Mouse (Mus musculus) stomach, embryonic 15.5 days (tissue): ENCODE measurements around the gene Gapt. TPM values are rescaled to one million over a fixed set of nuclear protein-coding genes. Genes with fewer than 3 reads are reported as not detected.
"Not testable (repeated sequence)": the region's sequence is repeated elsewhere in the genome, so short reads cannot be mapped to it uniquely, and the experiment has no call there.

ENCODE experiments used
- ATAC-seq: fragments of 200-750 bp; cut with Nextera tagmentation; 2 replicates; pipeline ENCODE4 v1.8.0; 2017; ENCODE audit warnings: low read depth, moderate number of reproducible peaks, moderate TSS enrichment; ENCODE audit not compliant: insufficient read depth, low FRiP score
- H3K27ac ChIP-seq: fragments of 300-500 bp; sonication (generic); 2 replicates; pipeline ENCODE4 v1.5.1; 2015; ENCODE audit warnings: mild to moderate bottlenecking, inconsistent platforms
- H3K27me3 ChIP-seq: fragments of 300-500 bp; sonication (generic); replicated peaks from 2 replicates; pipeline ENCODE4 v1.6.1; 2015; ENCODE audit warnings: inconsistent platforms
- H3K36me3 ChIP-seq: fragments of 300-500 bp; sonication (generic); 2 replicates; pipeline ENCODE4 v1.6.1; 2015; ENCODE audit warnings: inconsistent platforms
- H3K4me1 ChIP-seq: fragments of 300-500 bp; sonication (generic); 2 replicates; pipeline ENCODE4 v1.6.1; 2015; ENCODE audit warnings: inconsistent platforms
- H3K4me2 ChIP-seq: fragments of 300-500 bp; sonication (generic); 2 replicates; pipeline ENCODE4 v1.6.1; 2015; ENCODE audit warnings: mild to moderate bottlenecking, inconsistent platforms
- H3K4me3 ChIP-seq: fragments of 300-500 bp; sonication (generic); replicated peaks from 2 replicates; pipeline ENCODE4 v1.5.1; 2015; ENCODE audit warnings: inconsistent platforms
- H3K9ac ChIP-seq: fragments of 300-500 bp; sonication (generic); 2 replicates; pipeline ENCODE4 v1.6.1; 2015; ENCODE audit warnings: inconsistent platforms
- H3K9me3 ChIP-seq: fragments of 300-500 bp; sonication (generic); 2 replicates; pipeline ENCODE4 v1.6.1; 2016; ENCODE audit warnings: inconsistent platforms
- WGBS: fragments of 180-500 bp; shearing (Covaris S2); methylation state at CpG from one replicate; pipeline ENCODE4 v1.1.7; 2015; 5-methylcytosine and 5-hydroxymethylcytosine counted together
- polyA plus RNA-seq: library from polyadenylated mRNA; unstranded; fragments of >200 nt; fragmentation: Nextera tagmentation; extraction: Ambion mirVana; gene quantifications from 2 replicates; pipeline ENCODE4 v1.2.1, GENCODE M21; 2015

The Gapt gene
- polyA plus RNA-seq, 1 experiment from 2014 or later = 1.0 TPM

GRCm38 (mm10) chr13:110392631-110393030, 35.6 kb upstream of the Gapt start:
- Histone ChIP-seq H3K27ac (no peak overlapping the region), H3K4me2 (no peak overlapping the region), H3K36me3 (peaks cover 1% of the 10 kb centered on the region), H3K9me3 (no peaks in the 10 kb centered on the region), H3K9ac (no peak overlapping the region), H3K27me3 (no peaks in the 10 kb centered on the region), H3K4me1 (peaks cover 6% of the 10 kb centered on the region; the same call in 1 of the 2 replicates), H3K4me3 (no peak overlapping the region)
- WGBS = 40% methylated on average over 3 of the region's 3 CpGs
- no peak for ATAC-seq

- no peak overlapping the region for H3K27ac ChIP-seq
- peaks cover 6% of the 10 kb centered on the region; the same call in 1 of the 2 replicates for H3K4me1 ChIP-seq
- ATAC-seq = no peak
- H3K4me2 ChIP-seq = no peak overlapping the region
- H3K36me3 ChIP-seq = no peaks in the 10 kb centered on the region
- 14% methylated on average over 8 of the region's 8 CpGs for WGBS
- H3K9ac ChIP-seq = no peak overlapping the region
- H3K27me3 ChIP-seq = no peaks in the 10 kb centered on the region
- H3K4me3 ChIP-seq = no peak overlapping the region
- no peaks in the 10 kb centered on the region for H3K9me3 ChIP-seq
Observed at GRCm38 (mm10) chr13:110392210-110392609, 35.2 kb upstream of the Gapt start.

GRCm38 (mm10) chr13:110384514-110384913, 27.5 kb upstream of the Gapt start:
- Histone ChIP-seq H3K9ac (no peak overlapping the region), H3K36me3 (no peaks in the 10 kb centered on the region), H3K4me3 (no peak overlapping the region), H3K4me1 (no peaks in the 10 kb centered on the region), H3K4me2 (no peak overlapping the region), H3K9me3 (no peaks in the 10 kb centered on the region), H3K27me3 (no peaks in the 10 kb centered on the region), H3K27ac (no peak overlapping the region)
- WGBS = 64% methylated on average over 6 of the region's 6 CpGs
- no peak for ATAC-seq

- Histone ChIP-seq H3K36me3 (no peaks in the 10 kb centered on the region), H3K4me1 (no peaks in the 10 kb centered on the region), H3K4me3 (no peak overlapping the region), H3K9ac (no peak overlapping the region), H3K9me3 (no peaks in the 10 kb centered on the region), H3K27me3 (no peaks in the 10 kb centered on the region), H3K27ac (no peak overlapping the region), H3K4me2 (no peak overlapping the region)
- WGBS = 19% methylated on average over 5 of the region's 5 CpGs
- ATAC-seq = no peak
Observed at GRCm38 (mm10) chr13:110382447-110382901, 25.5 kb upstream of the Gapt start.

- Histone ChIP-seq H3K27me3 (no peaks in the 10 kb centered on the region), H3K27ac (no peak overlapping the region), H3K36me3 (no peaks in the 10 kb centered on the region), H3K4me2 (no peak overlapping the region), H3K9ac (no peak overlapping the region), H3K4me3 (no peak overlapping the region), H3K4me1 (no peaks in the 10 kb centered on the region), H3K9me3 (no peaks in the 10 kb centered on the region)
- WGBS = 95% methylated on average over 1 of the region's 1 CpGs
- ATAC-seq = no peak
Observed at GRCm38 (mm10) chr13:110369673-110370072, 12.7 kb upstream of the Gapt start.

GRCm38 (mm10) chr13:110368556-110369040, 11.6 kb upstream of the Gapt start:
- not testable (repeated sequence) for H3K9ac ChIP-seq, H3K36me3 ChIP-seq, H3K4me3 ChIP-seq, H3K4me1 ChIP-seq, H3K9me3 ChIP-seq, ATAC-seq, H3K4me2 ChIP-seq, H3K27ac ChIP-seq, H3K27me3 ChIP-seq
- WGBS = 53% methylated on average over 6 of the region's 6 CpGs

- H3K4me3 ChIP-seq = no peak overlapping the region
- H3K27ac ChIP-seq = no peak overlapping the region
- no peaks in the 10 kb centered on the region for H3K27me3 ChIP-seq
- H3K36me3 ChIP-seq = no peaks in the 10 kb centered on the region
- no peak overlapping the region for H3K4me2 ChIP-seq
- ATAC-seq = no peak
- H3K9ac ChIP-seq = no peak overlapping the region
- WGBS = 75% methylated on average over 3 of the region's 3 CpGs
- H3K9me3 ChIP-seq = no peaks in the 10 kb centered on the region
- no peaks in the 10 kb centered on the region for H3K4me1 ChIP-seq
Observed at GRCm38 (mm10) chr13:110367961-110368555, 11.1 kb upstream of the Gapt start.

- Histone ChIP-seq H3K9ac (no peak overlapping the region), H3K36me3 (no peaks in the 10 kb centered on the region), H3K4me2 (no peak overlapping the region), H3K27ac (no peak overlapping the region), H3K4me3 (no peak overlapping the region), H3K9me3 (no peaks in the 10 kb centered on the region), H3K4me1 (no peaks in the 10 kb centered on the region), H3K27me3 (no peaks in the 10 kb centered on the region)
- 84% methylated on average over 3 of the region's 3 CpGs for WGBS
- no peak for ATAC-seq
Observed at GRCm38 (mm10) chr13:110366477-110366876, 9.5 kb upstream of the Gapt start.

GRCm38 (mm10) chr13:110363722-110364121, 6.7 kb upstream of the Gapt start:
- WGBS = 63% methylated on average over 6 of the region's 6 CpGs
- no peak overlapping the region for H3K4me3 ChIP-seq
- no peaks in the 10 kb centered on the region for H3K9me3 ChIP-seq
- no peak for ATAC-seq
- no peak overlapping the region for H3K4me2 ChIP-seq
- no peak overlapping the region for H3K27ac ChIP-seq
- H3K27me3 ChIP-seq = no peaks in the 10 kb centered on the region
- no peaks in the 10 kb centered on the region for H3K4me1 ChIP-seq
- no peaks in the 10 kb centered on the region for H3K36me3 ChIP-seq
- no peak overlapping the region for H3K9ac ChIP-seq

GRCm38 (mm10) chr13:110351051-110351450, 5.9 kb downstream of the Gapt start:
- H3K9me3 ChIP-seq = no peaks in the 10 kb centered on the region
- no peak overlapping the region for H3K4me2 ChIP-seq
- WGBS = 76% methylated on average over 6 of the region's 6 CpGs
- no peak overlapping the region for H3K4me3 ChIP-seq
- no peaks in the 10 kb centered on the region for H3K36me3 ChIP-seq
- no peak overlapping the region for H3K9ac ChIP-seq
- no peaks in the 10 kb centered on the region for H3K4me1 ChIP-seq
- ATAC-seq = no peak
- no peak overlapping the region for H3K27ac ChIP-seq
- H3K27me3 ChIP-seq = no peaks in the 10 kb centered on the region

GRCm38 (mm10) chr13:110346707-110347106, 10.3 kb downstream of the Gapt start:
- Histone ChIP-seq H3K4me2 (no peak overlapping the region), H3K9me3 (no peaks in the 10 kb centered on the region), H3K36me3 (no peaks in the 10 kb centered on the region), H3K27me3 (no peaks in the 10 kb centered on the region), H3K27ac (no peak overlapping the region), H3K4me1 (no peaks in the 10 kb centered on the region), H3K9ac (no peak overlapping the region), H3K4me3 (no peak overlapping the region)
- no peak for ATAC-seq
- WGBS = 46% methylated on average over 7 of the region's 7 CpGs

- Histone ChIP-seq H3K9me3 (no peaks in the 10 kb centered on the region), H3K27ac (no peak overlapping the region), H3K4me3 (no peak overlapping the region), H3K36me3 (no peaks in the 10 kb centered on the region), H3K9ac (no peak overlapping the region), H3K4me1 (no peaks in the 10 kb centered on the region), H3K27me3 (no peaks in the 10 kb centered on the region), H3K4me2 (no peak overlapping the region)
- WGBS = 78% methylated on average over 6 of the region's 6 CpGs
- ATAC-seq = no peak
Observed at GRCm38 (mm10) chr13:110342602-110343001, 14.4 kb downstream of the Gapt start.
